Mouse (Mus musculus) midbrain, embryonic 13.5 days (tissue): ENCODE data around the gene Mex3d. TPM values are rescaled to one million over a fixed set of nuclear protein-coding genes. Genes with fewer than 3 reads are reported as not detected.

ENCODE experiments used
- ATAC-seq: fragments of 200-750 bp; cut with Nextera tagmentation; 2 replicates; pipeline ENCODE4 v1.8.0; 2017; ENCODE audit warnings: mild to moderate bottlenecking, moderate TSS enrichment, moderate library complexity
- H3K27ac ChIP-seq: fragments of 300-500 bp; sonication (generic); 2 replicates; pipeline ENCODE4 v1.5.1; 2015; ENCODE audit warnings: inconsistent platforms, mild to moderate bottlenecking, moderate library complexity
- H3K27me3 ChIP-seq: fragments of 300-500 bp; sonication (generic); 2 replicates; pipeline ENCODE4 v1.6.1; 2015; ENCODE audit warnings: mild to moderate bottlenecking, inconsistent platforms
- H3K36me3 ChIP-seq: fragments of 300-500 bp; sonication (generic); 2 replicates; pipeline ENCODE4 v1.6.1; 2015; ENCODE audit warnings: mild to moderate bottlenecking, inconsistent platforms
- H3K4me1 ChIP-seq: fragments of 300-500 bp; sonication (generic); replicated peaks from 2 replicates; pipeline ENCODE4 v1.6.1; 2015; ENCODE audit warnings: inconsistent platforms
- H3K4me2 ChIP-seq: fragments of 300-500 bp; sonication (generic); replicated peaks from 2 replicates; pipeline ENCODE4 v1.6.1; 2015; ENCODE audit warnings: moderate library complexity, mild to moderate bottlenecking, inconsistent platforms
- H3K4me3 ChIP-seq: fragments of 300-500 bp; sonication (generic); replicated peaks from 2 replicates; pipeline ENCODE4 v1.5.1; 2015; ENCODE audit warnings: mild to moderate bottlenecking, inconsistent platforms
- H3K9ac ChIP-seq: fragments of 300-500 bp; sonication (generic); replicated peaks from 2 replicates; pipeline ENCODE4 v1.6.1; 2015; ENCODE audit warnings: mild to moderate bottlenecking, inconsistent platforms
- H3K9me3 ChIP-seq: fragments of 300-500 bp; sonication (generic); 2 replicates; pipeline ENCODE4 v1.6.1; 2016; ENCODE audit warnings: mild to moderate bottlenecking, inconsistent platforms
- WGBS: fragments of 180-500 bp; shearing (Covaris S2); methylation state at CpG from one replicate; pipeline ENCODE4 v1.1.7; 2015; 5-methylcytosine and 5-hydroxymethylcytosine counted together
- polyA plus RNA-seq: library from polyadenylated mRNA; unstranded; fragments of >200 nt; fragmentation: Nextera tagmentation; extraction: Ambion mirVana; gene quantifications from 2 replicates; pipeline ENCODE4 v1.2.1, GENCODE M21; 2015

The Mex3d gene
- polyA plus RNA-seq, 1 experiment from 2014 or later = 18.6 TPM

GRCm38 (mm10) chr10:80396822-80397523 is 9.5 kb upstream of the Mex3d start:
- Histone ChIP-seq H3K36me3 (peaks cover 51% of the 10 kb centered on the region), H3K4me3 (peak overlapping the region; percentile 64), H3K4me2 (peak overlapping the region; percentile 89), H3K27me3 (no peaks in the 10 kb centered on the region), H3K9me3 (no peaks in the 10 kb centered on the region), H3K9ac (peak overlapping the region; percentile 95), H3K27ac (peak overlapping the region; percentile 99), H3K4me1 (peaks cover 41% of the 10 kb centered on the region)
- no peak for ATAC-seq
- WGBS = 91% methylated on average over 11 of the region's 11 CpGs

GRCm38 (mm10) chr10:80395025-80395627 is 7.7 kb upstream of the Mex3d start:
- Histone ChIP-seq H3K27me3 (no peaks in the 10 kb centered on the region), H3K9me3 (no peaks in the 10 kb centered on the region), H3K36me3 (peaks cover 64% of the 10 kb centered on the region), H3K4me2 (no peak overlapping the region), H3K4me1 (peaks cover 30% of the 10 kb centered on the region), H3K4me3 (no peak overlapping the region), H3K9ac (no peak overlapping the region), H3K27ac (no peak overlapping the region)
- ATAC-seq = no peak
- 96% methylated on average over 35 of the region's 35 CpGs for WGBS

- Histone ChIP-seq H3K36me3 (peaks cover 68% of the 10 kb centered on the region), H3K4me1 (peaks cover 29% of the 10 kb centered on the region), H3K9ac (no peak overlapping the region), H3K27me3 (no peaks in the 10 kb centered on the region), H3K27ac (no peak overlapping the region), H3K4me2 (no peak overlapping the region), H3K9me3 (no peaks in the 10 kb centered on the region), H3K4me3 (no peak overlapping the region)
- ATAC-seq = no peak
- 98% methylated on average over 5 of the region's 5 CpGs for WGBS
Measured at GRCm38 (mm10) chr10:80392687-80393086, 5.2 kb upstream of the Mex3d start.

- Histone ChIP-seq H3K4me2 (no peak overlapping the region), H3K27ac (no peak overlapping the region), H3K9ac (no peak overlapping the region), H3K4me3 (no peak overlapping the region), H3K36me3 (peaks cover 60% of the 10 kb centered on the region), H3K4me1 (peaks cover 10% of the 10 kb centered on the region), H3K27me3 (no peaks in the 10 kb centered on the region), H3K9me3 (no peaks in the 10 kb centered on the region)
- no peak for ATAC-seq
- WGBS = 87% methylated on average over 9 of the region's 9 CpGs
Measured at GRCm38 (mm10) chr10:80390697-80391096, 3.2 kb upstream of the Mex3d start.

GRCm38 (mm10) chr10:80389185-80389708 is 1.8 kb upstream of the Mex3d start:
- no peak overlapping the region for H3K4me2 ChIP-seq
- H3K9me3 ChIP-seq = no peaks in the 10 kb centered on the region
- H3K27me3 ChIP-seq = no peaks in the 10 kb centered on the region
- H3K9ac ChIP-seq = no peak overlapping the region
- H3K27ac ChIP-seq = no peak overlapping the region
- H3K4me1 ChIP-seq = peaks cover 19% of the 10 kb centered on the region
- ATAC-seq = no peak
- H3K36me3 ChIP-seq = peaks cover 56% of the 10 kb centered on the region
- no peak overlapping the region for H3K4me3 ChIP-seq
- 78% methylated on average over 4 of the region's 4 CpGs for WGBS

GRCm38 (mm10) chr10:80388731-80389130 is 1.3 kb upstream of the Mex3d start:
- peak overlapping the region; percentile 98; the same call in 1 of the 2 replicates for H3K4me2 ChIP-seq
- H3K27ac ChIP-seq = peak overlapping the region; percentile 59; the same call in 1 of the 2 replicates
- H3K4me3 ChIP-seq = peak overlapping the region; percentile 100; the same call in 1 of the 2 replicates
- no peak overlapping the region for H3K9ac ChIP-seq
- WGBS = 25% methylated on average over 2 of the region's 2 CpGs
- H3K36me3 ChIP-seq = peaks cover 56% of the 10 kb centered on the region
- no peaks in the 10 kb centered on the region for H3K27me3 ChIP-seq
- peaks cover 24% of the 10 kb centered on the region for H3K4me1 ChIP-seq
- no peaks in the 10 kb centered on the region for H3K9me3 ChIP-seq
- no peak for ATAC-seq

GRCm38 (mm10) chr10:80386735-80387471 is 556 bp downstream of the Mex3d start:
- Histone ChIP-seq H3K9me3 (no peaks in the 10 kb centered on the region), H3K36me3 (peaks cover 56% of the 10 kb centered on the region)
- ATAC-seq = no peak

GRCm38 (mm10) chr10:80385811-80386734 is 1.4 kb downstream of the Mex3d start:
- peaks cover 48% of the 10 kb centered on the region for H3K4me1 ChIP-seq
- no peaks in the 10 kb centered on the region for H3K27me3 ChIP-seq
- peak overlapping the region; percentile 98 for H3K4me2 ChIP-seq
- under 1% methylated on average over 34 of the region's 34 CpGs for WGBS
- H3K27ac ChIP-seq = peak overlapping the region; percentile 99
- peak; percentile 83 for ATAC-seq
- H3K36me3 ChIP-seq = peaks cover 56% of the 10 kb centered on the region
- peak overlapping the region; percentile 100 for H3K9ac ChIP-seq
- H3K4me3 ChIP-seq = peak overlapping the region; percentile 100
- H3K9me3 ChIP-seq = no peaks in the 10 kb centered on the region

More at GRCm38 (mm10) chr10:80386735-80387471, 556 bp downstream of the Mex3d start:
- peak overlapping the region; percentile 98 for H3K4me2 ChIP-seq
- H3K9ac ChIP-seq = peak overlapping the region; percentile 100
- H3K4me3 ChIP-seq = peak overlapping the region; percentile 100
- under 1% methylated on average over 69 of the region's 94 CpGs for WGBS
- H3K27me3 ChIP-seq = no peaks in the 10 kb centered on the region
- H3K27ac ChIP-seq = peak overlapping the region; percentile 99
- peaks cover 40% of the 10 kb centered on the region for H3K4me1 ChIP-seq

GRCm38 (mm10) chr10:80385310-80385709 is 2.1 kb downstream of the Mex3d start:
- Histone ChIP-seq H3K9me3 (no peaks in the 10 kb centered on the region), H3K36me3 (peaks cover 54% of the 10 kb centered on the region), H3K27me3 (no peaks in the 10 kb centered on the region), H3K4me3 (peak overlapping the region; percentile 100), H3K27ac (peak overlapping the region; percentile 99), H3K9ac (peak overlapping the region; percentile 100), H3K4me2 (peak overlapping the region; percentile 98), H3K4me1 (peaks cover 54% of the 10 kb centered on the region)
- peak; percentile 26 for ATAC-seq
- 6% methylated on average over 7 of the region's 7 CpGs for WGBS

- H3K4me1 ChIP-seq = peaks cover 54% of the 10 kb centered on the region
- H3K27me3 ChIP-seq = no peaks in the 10 kb centered on the region
- no peaks in the 10 kb centered on the region for H3K9me3 ChIP-seq
- WGBS = 69% methylated on average over 7 of the region's 7 CpGs
- H3K36me3 ChIP-seq = peaks cover 53% of the 10 kb centered on the region
- peak overlapping the region; percentile 100 for H3K4me3 ChIP-seq
- peak overlapping the region; percentile 99 for H3K27ac ChIP-seq
- ATAC-seq = no peak
- peak overlapping the region; percentile 98 for H3K4me2 ChIP-seq
- peak overlapping the region; percentile 100 for H3K9ac ChIP-seq
Measured at GRCm38 (mm10) chr10:80384709-80385108, 2.8 kb downstream of the Mex3d start.

- H3K9me3 ChIP-seq = no peaks in the 10 kb centered on the region
- H3K27ac ChIP-seq = peak overlapping the region; percentile 99; the same call in 1 of the 2 replicates
- peaks cover 58% of the 10 kb centered on the region for H3K36me3 ChIP-seq
- no peak for ATAC-seq
- H3K4me1 ChIP-seq = peaks cover 54% of the 10 kb centered on the region
- peak overlapping the region; percentile 100 for H3K4me3 ChIP-seq
- 87% methylated on average over 4 of the region's 4 CpGs for WGBS
- H3K27me3 ChIP-seq = no peaks in the 10 kb centered on the region
- H3K4me2 ChIP-seq = peak overlapping the region; percentile 98
- peak overlapping the region; percentile 100 for H3K9ac ChIP-seq
Measured at GRCm38 (mm10) chr10:80384115-80384639, 3.3 kb downstream of the Mex3d start.
